Mouse (Mus musculus) spleen, adult 2 months (tissue): Measurements from ENCODE around the gene 9930111J21Rik2.

Experiments used
- CTCF ChIP-seq: fragments of 200-500 bp; IDR thresholded peaks from 2 replicates; pipeline ENCODE4 v1.5.1; 2011; ENCODE audit warnings: mild to moderate bottlenecking, inconsistent platforms; ENCODE audit not compliant: insufficient read depth, insufficient read length, insufficient replicate concordance; ENCODE audit errors: extremely low read depth
- POLR2A ChIP-seq: fragments of 200-500 bp; IDR thresholded peaks from 2 replicates; pipeline ENCODE4 v1.6.1; 2011; ENCODE audit warnings: low read depth, low read length, inconsistent platforms

GRCm38 (mm10) chr11:49092053-49092586 is 41.1 kb upstream of the 9930111J21Rik2 start:
- TF ChIP-seq CTCF (no peak), POLR2A (no peak)
